11 mouse cellular contexts compared by ENCODE assay signal in the genomic region with DNA sequence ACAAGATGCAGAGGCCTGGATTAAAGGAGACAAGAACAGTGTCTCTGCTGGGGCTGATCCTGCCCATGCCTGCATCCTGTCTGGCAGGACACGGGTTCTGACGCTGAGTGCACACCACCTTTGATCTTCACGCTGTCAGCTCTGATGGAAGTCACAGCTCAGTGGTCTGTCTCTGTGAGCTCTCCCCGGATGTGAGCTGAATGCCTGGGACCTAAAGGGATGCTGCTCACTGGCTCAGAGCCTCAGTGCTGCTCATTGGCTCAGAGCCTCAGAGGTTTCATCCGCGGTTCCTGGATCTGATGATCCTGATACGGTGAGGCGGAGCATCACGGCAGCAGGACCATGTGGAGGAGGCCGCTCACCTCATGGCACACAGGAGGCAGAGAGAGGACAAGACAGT. TPM values are rescaled to one million over a fixed set of nuclear protein-coding genes. Genes with fewer than 3 reads are reported as not detected.
DNase-seq lines count a peak whose midpoint lies in the region; ATAC-seq and TF ChIP-seq lines count a peak whose summit lies in the region.
"Had no signal": no experiment of that assay in that cellular context is flagged by ENCODE, and none has a peak within 500 bp of the region (broad histone marks: within the 10 kb centered on the region; RNA-seq: fewer than 3 reads in every experiment).

No protein-coding gene starts in this region.

- no peak for DNase-seq in heart, adult 11 months
- peak; percentile 38 for DNase-seq in brain, embryonic 14.5 days (ENCODE audit: low read depth)
- no peak for DNase-seq in urinary bladder, adult 18-20 months (ENCODE audit: low spot score in 2 of 2)
- no peak for DNase-seq in layer of hippocampus, adult 18-20 months (ENCODE audit: low spot score in 2 of 2)
- DNase-seq: gastrocnemius, postnatal 25 days; thymus, adult 2 months had no signal

- H3K4me1 ChIP-seq in heart, embryonic 13.5 days, result peaks cover 70% of the 10 kb centered on the region
- peaks cover 21% of the 10 kb centered on the region for H3K4me1 ChIP-seq in kidney, embryonic 16.5 days (ENCODE audit: insufficient read depth, low read length)
- H3K4me1 ChIP-seq in midbrain, embryonic 16.5 days (ENCODE audit: control insufficient read depth, insufficient read depth, low read length), result 0 out of 2 replicates have a peak, but pooled peaks cover 4% of the 10 kb centered on the region
- H3K4me1 ChIP-seq: neural tube, embryonic 12.5 days had no signal

- peak overlapping the region; percentile 67; the same call in 1 of the 2 replicates for H3K9ac ChIP-seq in heart, embryonic 13.5 days
- no peak overlapping the region for H3K9ac ChIP-seq in kidney, embryonic 16.5 days (replicated peaks; ENCODE audit: low read length)
- H3K9ac ChIP-seq in midbrain, embryonic 16.5 days (ENCODE audit: low read depth, low read length), result no peak overlapping the region
- H3K9ac ChIP-seq: neural tube, embryonic 12.5 days had no signal

- H3K4me3 ChIP-seq in heart, embryonic 13.5 days, result no peak overlapping the region
- no peak overlapping the region for H3K4me3 ChIP-seq in kidney, embryonic 16.5 days (ENCODE audit: low read length)
- no peak overlapping the region for H3K4me3 ChIP-seq in midbrain, embryonic 16.5 days (ENCODE audit: low read depth, low read length)
- H3K4me3 ChIP-seq: limb, embryonic 10.5 days; neural tube, embryonic 12.5 days had no signal

- peak overlapping the region; percentile 86 for H3K27ac ChIP-seq in heart, embryonic 13.5 days (replicated peaks)
- H3K27ac ChIP-seq in kidney, embryonic 16.5 days (ENCODE audit: low read length), result peak overlapping the region; percentile 57; the same call in 1 of the 2 replicates
- H3K27ac ChIP-seq in midbrain, embryonic 16.5 days (ENCODE audit: low read length), result peak overlapping the region; percentile 67
- H3K27ac ChIP-seq: limb, embryonic 10.5 days; neural tube, embryonic 12.5 days had no signal

- no peaks in the 10 kb centered on the region for H3K9me3 ChIP-seq in heart, embryonic 13.5 days
- no peaks in the 10 kb centered on the region for H3K9me3 ChIP-seq in kidney, embryonic 16.5 days (ENCODE audit: low read length)
- no peaks in the 10 kb centered on the region for H3K9me3 ChIP-seq in midbrain, embryonic 16.5 days (replicated peaks; ENCODE audit: control insufficient read depth, low read length, poor library complexity, severe bottlenecking)
- H3K9me3 ChIP-seq: limb, embryonic 10.5 days; neural tube, embryonic 12.5 days had no signal

- peaks cover 45% of the 10 kb centered on the region for H3K36me3 ChIP-seq in heart, embryonic 13.5 days
- peaks cover 14% of the 10 kb centered on the region for H3K36me3 ChIP-seq in kidney, embryonic 16.5 days (ENCODE audit: insufficient read depth, low read length)
- H3K36me3 ChIP-seq in midbrain, embryonic 16.5 days (ENCODE audit: control insufficient read depth, insufficient read depth, low read length), result peaks cover 21% of the 10 kb centered on the region

- no peak for TF ChIP-seq CTCF in brain, embryonic 14.5 days (IDR thresholded peaks at IDR 0.05; ENCODE audit: borderline replicate concordance, extremely low read depth, insufficient read depth, insufficient read length)

- no peak for ATAC-seq in heart, embryonic 13.5 days (ENCODE audit: extremely low read depth, insufficient number of reproducible peaks, low FRiP score, low TSS enrichment)
- peak; percentile 53; the same call in 1 of the 2 replicates for ATAC-seq in kidney, embryonic 16.5 days (ENCODE audit: low FRiP score, low TSS enrichment)
- peak; percentile 61; the same call in 1 of the 2 replicates for ATAC-seq in midbrain, embryonic 16.5 days

- no peak for TF ChIP-seq POLR2A in brain, embryonic 14.5 days (IDR thresholded peaks at IDR 0.05; ENCODE audit: borderline replicate concordance, extremely low read depth, insufficient read depth, insufficient read length, poor library complexity, severe bottlenecking)

- no peaks in the 10 kb centered on the region for H3K27me3 ChIP-seq in heart, embryonic 13.5 days (replicated peaks)
- no peaks in the 10 kb centered on the region for H3K27me3 ChIP-seq in kidney, embryonic 16.5 days (ENCODE audit: insufficient read depth, low read length)
- H3K27me3 ChIP-seq in midbrain, embryonic 16.5 days (ENCODE audit: control insufficient read depth, insufficient read depth, low read depth, low read length), result no peaks in the 10 kb centered on the region
- H3K27me3 ChIP-seq: neural tube, embryonic 12.5 days had no signal

- WGBS in heart, embryonic 13.5 days, result 42% methylated on average over 10 of the region's 10 CpGs
- 35% methylated on average over 10 of the region's 10 CpGs for WGBS in kidney, embryonic 16.5 days
- 41% methylated on average over 10 of the region's 10 CpGs for WGBS in midbrain, embryonic 16.5 days

- H3K4me2 ChIP-seq in heart, embryonic 13.5 days, result no peak overlapping the region
- no peak overlapping the region for H3K4me2 ChIP-seq in kidney, embryonic 16.5 days (replicated peaks; ENCODE audit: low read depth, low read length)
- no peak overlapping the region for H3K4me2 ChIP-seq in midbrain, embryonic 16.5 days (ENCODE audit: low read length)
- H3K4me2 ChIP-seq: neural tube, embryonic 12.5 days had no signal

RNA-seq across cellular contexts. Expression of a gene that starts 31.8 kb away (rescaled TPM):
- polyA plus RNA-seq in heart, embryonic 13.5 days (2015; fragmentation: Nextera tagmentation; extraction: Ambion mirVana), result 0.05 and 0.10 TPM in 2 replicates
- polyA plus RNA-seq in brain, embryonic 14.5 days (2012; rRNA removed), result 0.10 and 0.19 TPM in 2 replicates
- 0.16 and 0.19 TPM in 2 replicates for polyA plus RNA-seq in kidney, embryonic 16.5 days (2015; fragmentation: Nextera tagmentation; extraction: Ambion mirVana)
- 0.20 and 0.35 TPM in 2 replicates for polyA plus RNA-seq in midbrain, embryonic 16.5 days (2015; fragmentation: Nextera tagmentation; extraction: Ambion mirVana)
- under 1 TPM in 1 of 2 experiments, not detected in 1; 0.02 TPM for total RNA-seq in layer of hippocampus, adult 18-20 months (2021)
